Mouse (Mus musculus) forebrain, embryonic 14.5 days (tissue): Measurements from ENCODE around the gene Zcrb1. TPM values are rescaled to one million over a fixed set of nuclear protein-coding genes. Genes with fewer than 3 reads are reported as not detected.

ENCODE experiments used
- ATAC-seq: fragments of 200-750 bp; cut with Nextera tagmentation; 2 replicates; pipeline ENCODE4 v1.8.0; 2017; ENCODE audit warnings: mild to moderate bottlenecking, moderate library complexity
- DNase-seq: peaks from one replicate; pipeline ENCODE4 v3.0.0-alpha.2; 2015; ENCODE audit warnings: low spot score
- H3K27ac ChIP-seq: fragments of 300-500 bp; sonication (generic); 2 replicates; pipeline ENCODE4 v1.5.1; 2014; ENCODE audit warnings: low read depth, mild to moderate bottlenecking, control low read depth, low read length, moderate library complexity
- H3K27me3 ChIP-seq: fragments of 300-500 bp; sonication (generic); replicated peaks from 2 replicates; pipeline ENCODE4 v1.6.1; 2014; ENCODE audit warnings: low read length, control low read depth, mixed read lengths; ENCODE audit not compliant: control insufficient read depth, insufficient read depth
- H3K36me3 ChIP-seq: fragments of 300-500 bp; sonication (generic); 2 replicates; pipeline ENCODE4 v1.6.1; 2014; ENCODE audit warnings: low read length, control low read depth; ENCODE audit not compliant: control insufficient read depth, insufficient read depth
- H3K4me1 ChIP-seq: fragments of 300-500 bp; sonication (generic); 2 replicates; pipeline ENCODE4 v1.6.1; 2014; ENCODE audit warnings: antibody characterized with exemption, low read length, control low read depth; ENCODE audit not compliant: control insufficient read depth, insufficient read depth
- H3K4me2 ChIP-seq: fragments of 300-500 bp; sonication (generic); 2 replicates; pipeline ENCODE4 v1.6.1; 2014; ENCODE audit warnings: mild to moderate bottlenecking, control low read depth, low read length
- H3K4me3 ChIP-seq: fragments of 300-500 bp; sonication (generic); 2 replicates; pipeline ENCODE4 v1.5.1; 2014; ENCODE audit warnings: low read depth, low read length, control low read depth
- H3K9ac ChIP-seq: fragments of 300-500 bp; sonication (generic); 2 replicates; pipeline ENCODE4 v1.6.1; 2014; ENCODE audit warnings: mild to moderate bottlenecking, low read length, control low read depth, moderate library complexity
- H3K9me3 ChIP-seq: fragments of 300-500 bp; sonication (generic); replicated peaks from 2 replicates; pipeline ENCODE4 v1.6.1; 2016; ENCODE audit warnings: low read length, control low read depth, mixed read lengths; ENCODE audit not compliant: control insufficient read depth
- WGBS: fragments of 180-500 bp; shearing (Covaris S2); extraction: QIAGEN DNeasy Blood & Tissue Kit; methylation state at CpG from one replicate; pipeline ENCODE4 v1.1.7; 2014; 5-methylcytosine and 5-hydroxymethylcytosine counted together
- polyA plus RNA-seq: library from polyadenylated mRNA; unstranded; fragments of >200 nt; fragmentation: Nextera tagmentation; extraction: Ambion mirVana; gene quantifications from 2 replicates; pipeline ENCODE4 v1.2.1, GENCODE M21; 2014

Gene Zcrb1
- polyA plus RNA-seq, 1 experiment from 2014 or later = 144 TPM

- no peaks in the 10 kb centered on the region for H3K4me1 ChIP-seq
- H3K36me3 ChIP-seq = peaks cover 18% of the 10 kb centered on the region
- no peak overlapping the region for H3K4me3 ChIP-seq
- 94% methylated on average over 9 of the region's 9 CpGs for WGBS
- H3K27ac ChIP-seq = no peak overlapping the region
- H3K4me2 ChIP-seq = no peak overlapping the region
- ATAC-seq (no peak), DNase-seq (no peak)
- H3K9ac ChIP-seq = no peak overlapping the region
- no peaks in the 10 kb centered on the region for H3K9me3 ChIP-seq
- H3K27me3 ChIP-seq = no peaks in the 10 kb centered on the region
Measured at GRCm38 (mm10) chr15:93414456-93414855, 16.3 kb upstream of the Zcrb1 start.

- Histone ChIP-seq H3K9me3 (no peaks in the 10 kb centered on the region), H3K4me1 (no peaks in the 10 kb centered on the region), H3K27me3 (no peaks in the 10 kb centered on the region), H3K27ac (no peak overlapping the region), H3K9ac (no peak overlapping the region), H3K36me3 (peaks cover 18% of the 10 kb centered on the region), H3K4me3 (no peak overlapping the region), H3K4me2 (no peak overlapping the region)
- ATAC-seq (no peak), DNase-seq (no peak)
- 94% methylated on average over 3 of the region's 3 CpGs for WGBS
Measured at GRCm38 (mm10) chr15:93412445-93412844, 14.3 kb upstream of the Zcrb1 start.

GRCm38 (mm10) chr15:93406492-93406891 lies 8.4 kb upstream of the Zcrb1 start:
- H3K9me3 ChIP-seq = no peaks in the 10 kb centered on the region
- no peak for ATAC-seq
- no peak for DNase-seq

GRCm38 (mm10) chr15:93405446-93405986 lies 7.4 kb upstream of the Zcrb1 start:
- H3K9me3 ChIP-seq = no peaks in the 10 kb centered on the region
- no peak overlapping the region for H3K9ac ChIP-seq
- no peaks in the 10 kb centered on the region for H3K27me3 ChIP-seq
- H3K36me3 ChIP-seq = no peaks in the 10 kb centered on the region; the same call in 1 of the 2 replicates
- H3K4me3 ChIP-seq = no peak overlapping the region
- H3K27ac ChIP-seq = no peak overlapping the region
- H3K4me2 ChIP-seq = no peak overlapping the region
- no peak for ATAC-seq
- WGBS = 94% methylated on average over 7 of the region's 7 CpGs
- no peak for DNase-seq
- no peaks in the 10 kb centered on the region for H3K4me1 ChIP-seq

More at GRCm38 (mm10) chr15:93406492-93406891, 8.4 kb upstream of the Zcrb1 start:
- H3K9ac ChIP-seq = no peak overlapping the region
- H3K27me3 ChIP-seq = no peaks in the 10 kb centered on the region
- H3K36me3 ChIP-seq = peaks cover 6% of the 10 kb centered on the region
- H3K27ac ChIP-seq = no peak overlapping the region
- no peak overlapping the region for H3K4me2 ChIP-seq
- 96% methylated on average over 5 of the region's 5 CpGs for WGBS
- no peaks in the 10 kb centered on the region for H3K4me1 ChIP-seq
- H3K4me3 ChIP-seq = no peak overlapping the region

- H3K27ac ChIP-seq = no peak overlapping the region
- H3K4me2 ChIP-seq = no peak overlapping the region
- ATAC-seq (no peak), DNase-seq (no peak)
- peaks cover 2% of the 10 kb centered on the region for H3K4me1 ChIP-seq
- H3K9ac ChIP-seq = no peak overlapping the region
- no peaks in the 10 kb centered on the region for H3K9me3 ChIP-seq
- no peak overlapping the region for H3K4me3 ChIP-seq
- no peaks in the 10 kb centered on the region for H3K36me3 ChIP-seq
- H3K27me3 ChIP-seq = no peaks in the 10 kb centered on the region
Measured at GRCm38 (mm10) chr15:93404849-93405248, 6.7 kb upstream of the Zcrb1 start.

GRCm38 (mm10) chr15:93402730-93403129 lies 4.6 kb upstream of the Zcrb1 start:
- WGBS = 98% methylated on average over 2 of the region's 2 CpGs
- H3K9me3 ChIP-seq = no peaks in the 10 kb centered on the region

GRCm38 (mm10) chr15:93401446-93401845 lies 3.3 kb upstream of the Zcrb1 start:
- WGBS = 81% methylated on average over 4 of the region's 4 CpGs
- H3K4me1 ChIP-seq = peaks cover 18% of the 10 kb centered on the region

More at GRCm38 (mm10) chr15:93402730-93403129, 4.6 kb upstream of the Zcrb1 start:
- H3K4me3 ChIP-seq = no peak overlapping the region
- no peak for DNase-seq
- no peak overlapping the region for H3K27ac ChIP-seq
- no peak overlapping the region for H3K4me2 ChIP-seq
- no peaks in the 10 kb centered on the region for H3K27me3 ChIP-seq
- no peak overlapping the region for H3K9ac ChIP-seq
- H3K4me1 ChIP-seq = peaks cover 10% of the 10 kb centered on the region
- no peaks in the 10 kb centered on the region for H3K36me3 ChIP-seq
- no peak for ATAC-seq

GRCm38 (mm10) chr15:93398699-93399540 lies 786 bp upstream of the Zcrb1 start:
- peaks cover 18% of the 10 kb centered on the region for H3K4me1 ChIP-seq
- peak; percentile 5 for DNase-seq
- H3K4me2 ChIP-seq = peak overlapping the region; percentile 78
- H3K27ac ChIP-seq = peak overlapping the region; percentile 82
- H3K36me3 ChIP-seq = peaks cover 11% of the 10 kb centered on the region
- H3K9ac ChIP-seq = peak overlapping the region; percentile 95
- peak overlapping the region; percentile 95 for H3K4me3 ChIP-seq
- WGBS = under 1% methylated on average over 36 of the region's 36 CpGs
- no peaks in the 10 kb centered on the region for H3K9me3 ChIP-seq
- H3K27me3 ChIP-seq = no peaks in the 10 kb centered on the region
- peak; percentile 6; the same call in 1 of the 2 replicates for ATAC-seq

More at GRCm38 (mm10) chr15:93401446-93401845, 3.3 kb upstream of the Zcrb1 start:
- Histone ChIP-seq H3K9me3 (no peaks in the 10 kb centered on the region), H3K4me3 (no peak overlapping the region), H3K4me2 (no peak overlapping the region), H3K27me3 (no peaks in the 10 kb centered on the region), H3K9ac (no peak overlapping the region), H3K27ac (no peak overlapping the region), H3K36me3 (no peaks in the 10 kb centered on the region)
- DNase-seq (no peak), ATAC-seq (no peak)

- Histone ChIP-seq H3K4me1 (peaks cover 18% of the 10 kb centered on the region), H3K4me2 (peak overlapping the region; percentile 78), H3K36me3 (peaks cover 26% of the 10 kb centered on the region), H3K27ac (no peak overlapping the region), H3K9ac (peak overlapping the region; percentile 95), H3K9me3 (no peaks in the 10 kb centered on the region), H3K4me3 (peak overlapping the region; percentile 95), H3K27me3 (no peaks in the 10 kb centered on the region)
- ATAC-seq = 0 out of 2 replicates have a peak, but pooled peaks have one; percentile 10
- peak; percentile 7 for DNase-seq
- WGBS = 0% methylated on average over 11 of the region's 11 CpGs
Measured at GRCm38 (mm10) chr15:93397269-93397668, 865 bp downstream of the Zcrb1 start.
